Mouse (Mus musculus) large intestine, adult 2 months (tissue): ENCODE measurements around the gene Gli3. TPM values are rescaled to one million over a fixed set of nuclear protein-coding genes. Genes with fewer than 3 reads are reported as not detected.

ENCODE experiments used
- DNase-seq: peaks from one replicate; pipeline ENCODE4 v3.0.0-alpha.2; 2012; ENCODE audit warnings: low read depth, low spot score
- WGBS: fragments of 180-500 bp; shearing (Covaris S2); methylation state at CpG from one replicate; pipeline ENCODE4 v1.1.7; 2018; 5-methylcytosine and 5-hydroxymethylcytosine counted together
- polyA plus RNA-seq: library from polyadenylated mRNA; depleted of rRNA; stranded (reverse); fragments of >200 nt; gene quantifications from 2 replicates; pipeline ENCODE4 v1.2.3, GENCODE M21; 2012

Gli3 gene
- polyA plus RNA-seq, 1 experiment: 0.78 TPM

GRCm38 (mm10) chr13:15691751-15692464, 228.9 kb downstream of the Gli3 start:
- DNase-seq: no peak
- 36% methylated on average over 5 of the region's 5 CpGs for WGBS

DNA sequence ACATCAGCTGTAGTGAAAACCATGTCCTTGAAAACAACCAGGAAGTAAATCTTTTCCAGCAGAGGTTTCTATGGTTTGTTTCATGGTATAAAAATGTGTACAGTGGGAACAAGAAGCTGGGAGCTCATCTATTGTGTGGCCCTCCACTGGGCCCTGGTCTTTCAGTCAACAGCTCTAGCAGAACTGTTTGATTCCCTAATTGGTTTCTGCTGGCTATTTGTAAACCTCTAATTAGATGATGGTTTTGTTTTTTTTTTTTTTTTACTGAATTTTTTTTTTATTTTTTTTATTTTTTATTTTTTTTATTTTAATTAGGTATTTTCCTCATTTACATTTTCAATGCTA, 229.4 kb downstream of the Gli3 start:
- DNase-seq: no peak

DNA sequence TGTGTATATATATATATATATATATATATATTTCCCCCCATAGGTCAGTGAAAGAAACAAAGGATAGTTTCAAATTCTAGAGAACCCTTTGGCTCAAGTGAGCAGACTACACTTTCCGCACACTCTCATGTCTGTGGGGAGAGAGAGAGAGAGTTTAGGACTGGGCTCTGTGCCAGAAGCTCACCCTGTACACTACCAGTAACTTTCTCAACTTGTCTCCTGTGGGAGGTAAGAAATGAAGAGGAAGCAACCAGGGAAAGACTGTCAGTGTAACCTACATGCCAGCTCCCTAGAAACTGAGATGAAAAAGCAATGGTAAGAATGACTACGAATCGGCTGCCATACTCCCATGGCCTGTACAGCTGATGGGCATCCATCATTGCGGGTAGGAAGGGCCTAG, 235.2 kb downstream of the Gli3 start:
- no peak for DNase-seq
- WGBS: 91% methylated on average over 4 of the region's 4 CpGs

DNA sequence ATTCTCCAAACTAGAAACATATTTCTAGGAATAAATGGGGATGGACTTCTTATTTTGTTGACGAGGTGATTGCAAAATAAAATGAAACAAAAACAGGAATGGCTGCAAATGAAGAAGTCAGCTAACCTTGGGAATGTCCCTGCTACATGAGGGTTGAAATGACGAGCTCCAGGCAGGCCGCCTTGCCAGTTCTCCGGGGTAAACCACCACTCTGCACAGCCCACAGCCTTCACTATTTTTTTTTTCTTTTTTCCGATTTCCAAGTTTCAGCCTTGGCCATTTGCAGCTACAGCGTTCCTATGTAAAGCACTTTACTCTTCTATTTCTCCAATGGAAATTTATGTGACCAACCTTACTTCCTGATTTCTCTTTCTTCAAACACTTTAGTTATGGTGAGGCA, 236.1 kb downstream of the Gli3 start:
- 82% methylated on average over 6 of the region's 6 CpGs for WGBS
- DNase-seq: no peak

DNA sequence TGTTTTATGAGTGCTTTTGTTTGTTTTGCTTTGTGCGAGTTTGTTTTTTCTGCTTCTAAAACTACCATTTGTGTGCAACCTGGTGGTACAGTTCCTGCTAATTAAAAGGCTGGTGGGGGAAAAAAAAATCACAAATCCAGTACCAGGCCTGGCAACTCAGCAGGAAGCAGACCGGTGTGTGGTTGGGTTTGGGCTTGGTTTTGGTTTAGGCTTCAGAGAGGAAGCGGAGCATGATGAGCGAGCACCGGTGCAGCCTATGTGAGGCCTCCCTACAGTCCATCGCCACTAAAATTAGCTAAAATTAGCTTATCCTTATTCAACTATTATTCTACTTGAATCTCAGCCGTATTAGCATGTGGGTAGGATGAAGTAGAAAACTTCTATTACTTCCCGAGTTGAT, 241.6 kb downstream of the Gli3 start:
- 81% methylated on average over 8 of the region's 8 CpGs for WGBS
- DNase-seq: no peak

DNA sequence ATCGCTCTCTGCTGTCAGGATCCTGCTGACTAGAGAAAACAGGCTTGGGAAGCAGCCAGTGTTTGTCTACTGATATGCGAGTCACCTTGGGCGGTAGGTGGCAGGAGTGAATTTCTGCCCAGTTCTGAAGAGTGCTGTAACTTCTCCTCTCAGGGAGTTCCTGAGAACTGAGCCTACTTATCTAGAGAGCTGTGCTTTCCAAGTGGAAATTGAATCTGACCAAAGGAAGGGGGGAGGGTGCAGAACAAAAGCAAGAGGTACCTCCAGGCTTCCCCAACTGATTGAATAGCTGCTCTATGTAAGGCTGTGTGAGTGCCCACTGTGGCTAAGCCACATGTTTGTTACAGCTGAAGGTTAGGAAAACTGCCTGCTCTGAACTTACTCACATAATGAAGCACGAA, 244.4 kb downstream of the Gli3 start:
- WGBS: 36% methylated on average over 4 of the region's 4 CpGs
- no peak for DNase-seq

- no peak for DNase-seq
- 90% methylated on average over 7 of the region's 7 CpGs for WGBS
Measured at GRCm38 (mm10) chr13:15713486-15713885, 250.5 kb downstream of the Gli3 start.

DNA sequence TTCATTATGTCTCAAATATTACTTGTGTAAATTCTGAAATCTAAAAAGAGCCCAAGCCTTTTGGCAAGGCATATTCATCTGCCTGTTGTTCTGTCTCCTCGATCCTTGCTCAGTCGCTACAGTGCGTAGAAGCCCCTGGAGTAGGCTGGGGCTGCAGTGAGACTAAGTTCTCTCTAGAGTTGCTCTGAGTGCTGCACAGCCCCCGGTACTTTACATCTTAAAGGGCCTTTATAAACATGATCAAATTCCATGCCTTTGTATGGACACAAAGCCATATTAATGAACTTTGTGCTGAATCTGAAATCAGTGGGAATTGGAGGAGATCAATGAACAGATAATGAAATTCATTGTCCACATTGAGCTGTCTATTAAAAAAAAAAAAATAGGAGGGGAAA, 251.3 kb downstream of the Gli3 start:
- no peak for DNase-seq
- WGBS: 83% methylated on average over 4 of the region's 4 CpGs

DNA sequence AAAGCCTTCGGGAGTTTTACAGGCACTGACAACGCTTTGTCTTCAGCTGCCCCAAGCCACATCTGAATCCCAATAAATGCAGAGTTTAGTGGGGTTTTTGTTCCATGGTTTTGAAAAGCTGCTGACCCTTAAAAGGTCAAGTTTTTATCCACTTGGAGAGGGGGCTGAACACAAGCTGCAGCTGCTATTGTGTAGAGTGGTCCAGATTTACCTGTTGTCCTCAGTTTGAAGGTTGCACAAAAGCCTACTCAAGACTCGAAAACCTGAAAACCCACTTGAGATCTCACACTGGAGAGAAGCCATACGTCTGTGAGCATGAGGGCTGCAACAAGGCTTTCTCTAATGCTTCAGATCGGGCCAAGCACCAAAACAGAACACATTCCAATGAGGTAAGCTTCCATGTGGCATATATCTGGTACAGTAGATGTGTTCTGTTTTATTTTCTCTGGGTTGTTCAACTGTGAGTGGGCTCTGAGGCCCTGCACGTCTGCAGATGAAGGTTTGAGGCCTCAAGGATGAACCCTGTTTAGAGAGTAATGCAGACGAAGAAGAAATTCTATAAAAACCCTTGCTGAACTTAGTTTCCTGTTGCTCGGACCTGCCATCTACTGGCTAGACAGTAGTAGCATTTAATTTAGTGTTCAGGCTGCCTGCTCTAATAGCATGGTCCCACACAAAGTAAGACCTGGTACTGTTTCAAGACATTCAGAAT, 251.8 kb downstream of the Gli3 start:
- WGBS: 44% methylated on average over 8 of the region's 8 CpGs
- no peak for DNase-seq

- no peak for DNase-seq
- 84% methylated on average over 1 of the region's 1 CpGs for WGBS
Measured at GRCm38 (mm10) chr13:15721446-15721845, 258.4 kb downstream of the Gli3 start.

- DNase-seq: no peak
- 78% methylated on average over 1 of the region's 1 CpGs for WGBS
Measured at GRCm38 (mm10) chr13:15722766-15723379, 259.8 kb downstream of the Gli3 start.

DNA sequence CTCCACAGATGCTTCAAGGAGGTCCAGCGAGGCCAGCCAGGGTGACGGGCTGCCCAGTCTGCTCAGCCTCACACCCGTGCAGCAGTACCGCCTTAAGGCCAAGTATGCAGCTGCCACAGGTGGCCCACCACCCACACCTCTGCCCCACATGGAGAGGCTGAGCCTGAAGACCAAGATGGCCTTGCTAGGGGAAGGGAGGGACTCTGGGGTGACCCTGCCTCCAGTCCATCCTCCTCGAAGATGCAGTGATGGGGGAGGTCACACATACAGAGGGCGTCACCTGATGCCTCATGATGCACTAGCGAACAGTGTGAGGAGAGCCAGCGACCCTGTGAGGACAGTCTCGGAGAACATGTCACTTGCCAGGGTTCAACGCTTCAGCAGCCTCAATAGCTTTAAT, 261.7 kb downstream of the Gli3 start:
- no peak for DNase-seq
- 95% methylated on average over 10 of the region's 10 CpGs for WGBS

- WGBS: 44% methylated on average over 1 of the region's 1 CpGs
- no peak for DNase-seq
Measured at GRCm38 (mm10) chr13:15741771-15742170, 278.7 kb downstream of the Gli3 start.

DNA sequence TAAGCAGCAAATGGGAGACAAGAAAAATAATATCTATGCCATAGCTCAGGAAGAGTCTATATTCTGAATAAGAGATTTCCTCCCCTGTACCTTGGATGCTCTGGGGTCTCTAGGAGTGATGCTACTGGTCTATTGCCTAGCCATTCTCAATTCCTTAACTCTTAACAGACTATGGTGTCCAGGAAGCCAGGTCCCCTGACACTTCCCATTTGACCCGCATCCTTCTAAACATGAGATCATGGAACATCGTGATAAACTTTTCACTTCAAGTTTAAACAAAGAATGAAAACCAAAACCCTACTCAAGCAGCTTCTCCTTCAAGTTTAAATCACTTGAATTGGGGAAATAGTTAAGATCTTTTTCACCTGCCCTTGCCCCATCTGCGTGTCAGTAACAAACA, 279.3 kb downstream of the Gli3 start:
- 56% methylated on average over 3 of the region's 3 CpGs for WGBS
- no peak for DNase-seq

GRCm38 (mm10) chr13:15742777-15743176, 279.7 kb downstream of the Gli3 start:
- 44% methylated on average over 4 of the region's 4 CpGs for WGBS
- DNase-seq: no peak

DNA sequence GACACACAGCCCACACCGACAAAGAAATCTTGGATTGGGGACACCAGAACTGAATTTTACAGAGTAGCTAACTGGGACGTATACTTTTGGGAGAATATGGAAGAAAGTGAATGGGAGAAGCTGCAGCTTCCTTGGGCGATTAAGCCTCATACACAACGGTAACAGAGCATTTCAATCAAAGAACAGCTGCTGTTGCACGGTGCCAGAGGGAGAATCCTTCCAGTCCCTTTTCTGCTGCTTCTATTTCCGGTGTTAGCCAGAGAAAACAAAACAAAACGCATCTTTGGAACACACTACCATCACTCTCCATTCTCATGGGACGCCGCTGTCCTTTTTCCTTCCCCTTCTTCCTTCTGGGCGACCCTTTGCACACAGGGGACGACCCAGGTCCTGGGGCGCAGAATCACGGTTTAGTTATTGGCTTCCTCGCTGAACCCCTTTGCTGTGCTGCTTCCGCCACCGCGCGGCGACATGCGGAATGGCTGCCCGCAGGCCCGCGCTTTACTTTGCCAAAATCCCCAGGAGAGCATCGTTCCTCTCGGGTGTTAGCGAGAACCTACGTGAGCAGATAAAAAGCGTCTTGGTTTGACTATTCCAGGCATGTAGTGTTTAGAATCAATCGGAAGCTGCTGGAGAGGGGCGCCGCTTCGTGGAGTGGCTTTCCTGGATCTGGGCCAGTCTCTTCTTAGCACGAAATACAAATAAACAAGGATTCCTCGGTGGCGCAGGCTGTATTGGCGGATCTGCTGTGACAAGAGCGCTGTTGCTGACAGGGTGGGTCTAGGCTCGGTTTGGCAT, 296.0 kb downstream of the Gli3 start:
- DNase-seq: no peak
- 5% methylated on average over 38 of the region's 38 CpGs for WGBS

DNA sequence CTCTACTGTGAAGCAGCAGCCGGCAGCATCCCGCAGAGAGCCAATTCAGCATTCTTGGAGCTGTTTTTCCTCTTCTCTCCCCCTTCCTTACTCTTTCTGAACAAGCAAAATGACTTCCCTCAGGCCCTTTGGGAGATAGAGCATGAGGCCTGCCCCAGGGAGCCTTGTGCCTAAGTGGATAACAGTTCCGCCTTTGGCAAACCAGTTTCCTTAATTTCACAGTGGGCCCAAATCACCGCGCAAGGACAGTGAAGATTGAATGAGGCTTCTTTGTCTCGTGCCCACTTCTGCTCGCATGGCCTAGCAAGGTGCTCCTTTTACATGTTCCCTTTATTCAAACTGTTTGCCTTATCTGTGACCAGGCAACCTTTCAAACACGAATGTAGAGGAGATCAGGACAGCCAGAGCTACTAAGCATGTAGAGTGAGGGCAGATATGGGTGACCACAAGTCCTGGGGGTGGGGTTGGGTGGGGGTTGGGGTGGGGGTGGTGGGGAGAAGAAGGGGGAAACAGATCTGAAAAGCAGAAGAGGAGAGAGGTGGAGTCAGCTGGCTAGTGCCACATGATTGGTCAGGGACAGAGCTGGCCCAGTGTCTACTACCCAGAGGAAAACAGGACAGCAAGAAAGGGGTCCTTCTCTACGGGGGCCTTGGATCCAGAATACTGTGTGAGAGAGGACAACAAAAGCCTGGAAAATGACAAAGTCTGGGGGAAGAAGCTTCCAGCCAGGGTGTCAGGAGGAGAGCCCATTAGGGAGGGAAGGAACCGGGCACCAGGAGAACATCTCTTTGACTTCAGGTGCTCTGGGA, 296.8 kb downstream of the Gli3 start:
- WGBS: 45% methylated on average over 10 of the region's 10 CpGs
- DNase-seq: no peak

DNA sequence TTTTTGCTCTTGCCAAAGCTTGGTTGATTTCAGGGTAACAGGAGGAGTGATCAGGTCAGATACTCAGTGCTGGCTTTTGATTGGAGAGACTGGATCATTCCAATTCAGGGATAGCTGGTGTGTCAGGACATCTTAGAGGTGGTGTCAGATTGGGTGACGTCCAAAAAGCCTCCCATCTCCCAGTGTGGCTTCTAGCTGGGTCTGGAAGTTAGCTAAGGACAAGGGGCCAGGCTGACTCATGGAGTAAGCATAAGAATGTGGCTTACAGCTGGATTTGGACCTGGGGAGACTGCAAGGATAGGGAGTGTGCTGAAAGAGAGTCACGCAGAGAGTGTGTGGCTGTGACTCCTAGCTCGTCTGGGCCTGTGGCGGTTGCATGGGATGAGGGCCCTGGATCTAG, 299.3 kb downstream of the Gli3 start:
- DNase-seq: no peak
- 82% methylated on average over 4 of the region's 4 CpGs for WGBS

DNA sequence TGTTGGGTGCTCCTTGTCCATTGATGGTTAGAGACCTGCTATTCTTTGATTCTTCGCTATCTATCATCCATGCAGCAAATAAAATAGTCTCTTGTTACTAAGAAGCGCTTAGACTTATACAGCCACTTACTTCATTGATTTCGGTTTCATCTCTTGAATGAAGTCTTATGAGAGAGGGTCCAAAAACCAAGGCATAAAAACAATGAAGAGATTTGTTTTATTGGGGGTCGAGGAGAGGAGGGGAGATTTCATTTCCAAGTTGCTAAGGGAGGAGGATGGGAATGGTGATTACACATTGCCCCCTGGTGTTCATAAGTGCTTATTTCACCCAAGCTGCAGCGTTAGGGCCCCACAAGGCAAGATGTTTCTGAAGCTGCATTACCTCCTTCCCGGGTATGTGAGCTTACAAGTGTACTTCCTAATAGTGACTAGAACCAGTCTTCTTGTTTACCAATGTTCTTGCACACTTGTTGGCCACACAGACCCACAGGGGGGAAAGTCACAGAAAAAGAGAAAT, 299.9 kb downstream of the Gli3 start:
- 44% methylated on average over 6 of the region's 6 CpGs for WGBS
- no peak for DNase-seq
